Mouse (Mus musculus) MEL (cell line): ENCODE results near the gene Dpp4. TPM values are rescaled to one million over a fixed set of nuclear protein-coding genes. Genes with fewer than 3 reads are reported as not detected.

ENCODE experiments used
- DNase-seq: peaks from one replicate; pipeline ENCODE4 v3.0.0; 2011; ENCODE audit warnings: low read depth, low spot score
- H3K27ac ChIP-seq: 2 replicates; pipeline ENCODE4 v1.5.1; 2012; ENCODE audit warnings: low read depth, mild to moderate bottlenecking, control low read depth, low read length, moderate library complexity; ENCODE audit not compliant: control insufficient read depth
- H3K27me3 ChIP-seq, 2 experiments: fragments of 150-350 bp in 1 of 2; sonication (generic) in 1 of 2; 2 replicates each; pipeline ENCODE4 v1.6.1; 2012; ENCODE audit warnings: low read length in 2 of 2, mild to moderate bottlenecking in 2 of 2, improper control_type of control experiment in 1 of 2, moderate library complexity in 1 of 2; ENCODE audit not compliant: insufficient read depth in 2 of 2, control insufficient read depth in 1 of 2
- H3K36me3 ChIP-seq, 2 experiments: 2 replicates each; pipeline ENCODE4 v1.6.1; 2012 to 2014; ENCODE audit warnings: low read length in 2 of 2, improper control_type of control experiment in 1 of 2, inconsistent platforms in 1 of 2, mild to moderate bottlenecking in 1 of 2; ENCODE audit not compliant: insufficient read depth in 2 of 2, control insufficient read depth in 1 of 2
- H3K4me1 ChIP-seq, 2 experiments: fragments of 150-350 bp in 1 of 2; sonication (generic) in 1 of 2; 2 replicates each; pipeline ENCODE4 v1.6.1; 2012; ENCODE audit warnings: low read length in 2 of 2, improper control_type of control experiment in 1 of 2, mild to moderate bottlenecking in 1 of 2; ENCODE audit not compliant: insufficient read depth in 2 of 2, control insufficient read depth in 1 of 2
- H3K4me3 ChIP-seq, 2 experiments: fragments of 150-350 bp in 1 of 2; sonication (generic) in 1 of 2; 2 replicates each; pipeline ENCODE4 v1.5.1; 2012; ENCODE audit warnings: low read depth in 2 of 2, low read length in 2 of 2, mild to moderate bottlenecking in 2 of 2, moderate library complexity in 2 of 2, control low read depth in 1 of 2, improper control_type of control experiment in 1 of 2; ENCODE audit not compliant: control insufficient read depth in 1 of 2, insufficient read depth in 1 of 2
- H3K79me2 ChIP-seq: 2 replicates; pipeline ENCODE4 v1.6.1; 2012; ENCODE audit warnings: mild to moderate bottlenecking, low read length, moderate library complexity; ENCODE audit not compliant: control insufficient read depth, poor library complexity, insufficient read depth
- H3K9ac ChIP-seq: 2 replicates; pipeline ENCODE4 v1.6.1; 2012; ENCODE audit warnings: low read depth, mild to moderate bottlenecking, control low read depth, low read length, moderate library complexity; ENCODE audit not compliant: control insufficient read depth, poor library complexity, severe bottlenecking
- H3K9me3 ChIP-seq: fragments of 150-350 bp; sonication (generic); replicated peaks from 2 replicates; pipeline ENCODE4 v1.6.1; 2012; ENCODE audit warnings: mild to moderate bottlenecking, low read length, improper control_type of control experiment, moderate library complexity; ENCODE audit not compliant: insufficient read depth
- CHD1 ChIP-seq: IDR thresholded peaks from 2 replicates; pipeline ENCODE4 v1.6.1; 2012; ENCODE audit warnings: low read depth, mild to moderate bottlenecking, inconsistent platforms, low read length, improper control_type of control experiment
- E2F4 ChIP-seq: IDR thresholded peaks from 2 replicates; pipeline ENCODE4 v1.6.1; 2011; ENCODE audit warnings: low read depth, low read length, improper control_type of control experiment, borderline replicate concordance
- EP300 ChIP-seq, 2 experiments: IDR thresholded peaks; 2 replicates each; pipeline ENCODE4 v1.6.1; 2011; ENCODE audit warnings: improper control_type of control experiment in 2 of 2, low read length in 2 of 2, low read depth in 1 of 2, mild to moderate bottlenecking in 1 of 2
- ETS1 ChIP-seq: IDR thresholded peaks from 2 replicates; pipeline ENCODE4 v1.6.1; 2012; ENCODE audit warnings: low read depth, mild to moderate bottlenecking, inconsistent platforms, low read length, improper control_type of control experiment, moderate library complexity
- GABPA ChIP-seq: IDR thresholded peaks from 2 replicates; pipeline ENCODE4 v1.6.1; 2012; ENCODE audit warnings: low read depth, mild to moderate bottlenecking, inconsistent platforms, low read length, improper control_type of control experiment, moderate library complexity
- JUND ChIP-seq: IDR thresholded peaks from 2 replicates; pipeline ENCODE4 v1.6.1; 2011; ENCODE audit warnings: low read depth, mild to moderate bottlenecking, improper control_type of control experiment, low read length
- KAT2A ChIP-seq: conservative IDR thresholded peaks from 2 replicates; pipeline ENCODE4 v1.6.1; 2012; ENCODE audit warnings: low read depth, low read length, improper control_type of control experiment, inconsistent platforms
- MAFK ChIP-seq: IDR thresholded peaks from 2 replicates; pipeline ENCODE4 v1.6.1; 2011; ENCODE audit warnings: low read depth, mild to moderate bottlenecking, low read length, improper control_type of control experiment, borderline replicate concordance
- MAX ChIP-seq: IDR thresholded peaks from 2 replicates; pipeline ENCODE4 v1.6.1; 2011; ENCODE audit warnings: low read length, improper control_type of control experiment
- MAZ ChIP-seq: IDR thresholded peaks from 2 replicates; pipeline ENCODE4 v1.6.1; 2012; ENCODE audit warnings: low read depth, mild to moderate bottlenecking, inconsistent platforms, low read length, improper control_type of control experiment
- MEF2A ChIP-seq: IDR thresholded peaks from 2 replicates; pipeline ENCODE4 v1.6.1; 2014; ENCODE audit warnings: low read depth, mild to moderate bottlenecking, inconsistent platforms, low read length, improper control_type of control experiment; ENCODE audit not compliant: poor library complexity, insufficient replicate concordance, severe bottlenecking; ENCODE audit errors: extremely low read depth
- NRF1 ChIP-seq: IDR thresholded peaks from 2 replicates; pipeline ENCODE4 v1.6.1; 2014; ENCODE audit warnings: low read depth, mild to moderate bottlenecking, inconsistent platforms, low read length, improper control_type of control experiment, moderate library complexity; ENCODE audit not compliant: poor library complexity, insufficient read depth, severe bottlenecking
- POLR2A ChIP-seq, 2 experiments: IDR thresholded peaks; 2 replicates each; pipeline ENCODE4 v1.6.1; 2011 to 2012; ENCODE audit warnings: low read length in 2 of 2, mild to moderate bottlenecking in 2 of 2, control low read depth in 1 of 2, improper control_type of control experiment in 1 of 2, low read depth in 1 of 2, moderate library complexity in 1 of 2; ENCODE audit not compliant: control insufficient read depth in 1 of 2, insufficient read depth in 1 of 2, poor library complexity in 1 of 2
- RCOR1 ChIP-seq: IDR thresholded peaks from 2 replicates; pipeline ENCODE4 v1.6.1; 2012; ENCODE audit warnings: low read depth, mild to moderate bottlenecking, inconsistent platforms, low read length, improper control_type of control experiment
- SIN3A ChIP-seq: IDR thresholded peaks from 2 replicates; pipeline ENCODE4 v1.6.1; 2012; ENCODE audit warnings: low read length, improper control_type of control experiment, inconsistent platforms
- TAL1 ChIP-seq: IDR thresholded peaks from 2 replicates; pipeline ENCODE4 v1.6.1; 2012; ENCODE audit warnings: mild to moderate bottlenecking, inconsistent platforms, low read length, moderate library complexity, mixed read lengths
- TBP ChIP-seq: IDR thresholded peaks from 2 replicates; pipeline ENCODE4 v1.8.0; 2011; ENCODE audit warnings: low read depth, low read length, improper control_type of control experiment
- UBTF ChIP-seq: IDR thresholded peaks from 2 replicates; pipeline ENCODE4 v1.6.1; 2012; ENCODE audit warnings: low read depth, mild to moderate bottlenecking, inconsistent platforms, low read length, improper control_type of control experiment, moderate library complexity, borderline replicate concordance; ENCODE audit not compliant: insufficient read depth
- USF1 ChIP-seq: IDR thresholded peaks from 2 replicates; pipeline ENCODE4 v1.6.1; 2014; ENCODE audit warnings: low read depth, mild to moderate bottlenecking, inconsistent platforms, low read length, improper control_type of control experiment, moderate library complexity
- ZKSCAN1 ChIP-seq: IDR thresholded peaks from 2 replicates; pipeline ENCODE4 v1.6.1; 2012; ENCODE audit warnings: low read depth, mild to moderate bottlenecking, inconsistent platforms, low read length, improper control_type of control experiment, moderate library complexity
- ZMIZ1 ChIP-seq: IDR thresholded peaks from 2 replicates; pipeline ENCODE4 v1.6.1; 2012; ENCODE audit warnings: low read depth, mild to moderate bottlenecking, inconsistent platforms, low read length, improper control_type of control experiment, moderate library complexity
- polyA plus RNA-seq, 2 experiments: library from polyadenylated mRNA; stranded (reverse) in 1 of 2; unstranded in 1 of 2; fragments of >175 nt in 1 of 2; fragments of >200 nt in 1 of 2; gene quantifications; 2 replicates each; pipeline versions ENCODE4 v1.2.1 to v1.2.4; 2012; ENCODE audit warnings: low replicate concordance in 2 of 2, low read depth in 1 of 2; ENCODE audit not compliant: insufficient read length in 2 of 2, insufficient read depth in 1 of 2, missing spikeins in 1 of 2
- total RNA-seq: library from RNA; depleted of rRNA; stranded (reverse); fragments of 300-350 nt; gene quantifications from 2 replicates; pipeline ENCODE4 v1.2.3, GENCODE M21; 2012

Gene Dpp4
- total and polyA plus RNA-seq, 3 experiments: 40.4 to 99.1 (median 64.1) TPM

GRCm38 (mm10) chr2:62306978-62307377, 105.1 kb downstream of the Dpp4 start:
- TF ChIP-seq JUND (no peak), USF1 (no peak), GABPA (no peak)
- DNase-seq: no peak
- no peaks in the 10 kb centered on the region for H3K9me3 ChIP-seq
- H3K27ac ChIP-seq: no peak overlapping the region
- H3K4me3 ChIP-seq: no peak overlapping the region
- H3K9ac ChIP-seq: no peak overlapping the region
- H3K4me1 ChIP-seq: peaks cover 0 to 2% of the 10 kb centered on the region in 2 experiments; a peak in 1 of 4 replicates
- no peaks in the 10 kb centered on the region for H3K27me3 ChIP-seq
- no peaks in the 10 kb centered on the region for H3K36me3 ChIP-seq
- no peaks in the 10 kb centered on the region for H3K79me2 ChIP-seq

GRCm38 (mm10) chr2:62301716-62302115, 110.3 kb downstream of the Dpp4 start:
- no peak for DNase-seq
- Histone ChIP-seq H3K4me3 (no peak overlapping the region), H3K4me1 (no peaks in the 10 kb centered on the region), H3K9ac (no peak overlapping the region), H3K27me3 (no peaks in the 10 kb centered on the region), H3K27ac (no peak overlapping the region), H3K36me3 (no peaks in the 10 kb centered on the region), H3K79me2 (no peaks in the 10 kb centered on the region), H3K9me3 (no peaks in the 10 kb centered on the region)
- TF ChIP-seq UBTF (no peak), NRF1 (no peak), POLR2A (IDR thresholded peaks at IDR 0.05; ENCODE audit: control insufficient read depth in 1 of 2, insufficient read depth in 1 of 2, low read depth in 1 of 2, low read length in 2 of 2, poor library complexity in 1 of 2) (no peak), GABPA (no peak), TBP (no peak), MAX (no peak), TAL1 (no peak), MAFK (no peak), SIN3A (no peak), MAZ (no peak), ZMIZ1 (no peak), CHD1 (no peak), ETS1 (no peak), RCOR1 (no peak), ZKSCAN1 (no peak), MEF2A (no peak), KAT2A (no peak), E2F4 (no peak), JUND (no peak), EP300 (IDR thresholded peaks at IDR 0.05; ENCODE audit: low read depth in 1 of 2, low read length in 2 of 2) (no peak)
